Mouse (Mus musculus): ENCODE results near the gene Ttll3.

DNA sequence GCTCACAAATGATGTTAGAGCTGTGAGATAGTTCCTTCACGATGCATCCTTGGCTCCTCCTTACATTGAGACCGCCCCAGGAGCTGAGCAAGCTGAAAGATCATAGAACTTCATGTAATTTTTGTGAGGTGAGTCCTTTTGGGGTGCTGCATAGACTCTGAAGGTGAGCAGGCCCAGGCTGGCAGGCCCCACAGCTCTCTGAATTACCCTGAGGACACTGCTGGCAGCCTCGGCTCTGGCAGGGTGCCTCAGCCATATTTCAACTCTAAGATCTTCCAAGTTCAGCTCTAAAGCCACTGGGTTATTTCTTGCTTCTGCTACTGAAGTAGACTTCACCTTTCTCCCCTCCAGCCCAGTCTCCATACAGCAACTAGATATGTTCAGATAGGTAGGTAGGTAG is 51.6 kb downstream of the Ttll3 start:
- TF ChIP-seq MAFK (IDR thresholded peaks at IDR 0.05; ENCODE audit: insufficient replicate concordance, low read length): no peak
- TF ChIP-seq EP300 (IDR thresholded peaks at IDR 0.05; ENCODE audit: low read length): no peak
- no peak for TF ChIP-seq TBP (conservative IDR thresholded peaks at IDR 0.05; ENCODE audit: low read depth, low read length)
- TF ChIP-seq CTCF (conservative IDR thresholded peaks at IDR 0.05 in 1 of 2, IDR thresholded peaks at IDR 0.05 in 1 of 2; ENCODE audit: low read depth in 2 of 2, low read length in 2 of 2): no peak
- TF ChIP-seq ZC3H11A (IDR thresholded peaks at IDR 0.05; ENCODE audit: low read depth, low read length): no peak
- no peak for TF ChIP-seq MAX (IDR thresholded peaks at IDR 0.05; ENCODE audit: low read length)
- TF ChIP-seq MAZ (IDR thresholded peaks at IDR 0.05; ENCODE audit: low read depth, low read length): no peak
- TF ChIP-seq TCF12 (IDR thresholded peaks at IDR 0.05; ENCODE audit: low read depth, low read length): no peak
- TF ChIP-seq MXI1 (IDR thresholded peaks at IDR 0.05; ENCODE audit: low read depth, low read length): no peak
- TF ChIP-seq USF1 (IDR thresholded peaks at IDR 0.05; ENCODE audit: low read depth, low read length): no peak
- no peak for TF ChIP-seq RAD21 (IDR thresholded peaks at IDR 0.05; ENCODE audit: low read depth, low read length)

Data from CH12.LX (cell line).